Mouse (Mus musculus) embryonic facial prominence, embryonic 12.5 days (tissue): ENCODE measurements around the gene Xpc. TPM values are rescaled to one million over a fixed set of nuclear protein-coding genes. Genes with fewer than 3 reads are reported as not detected.

Experiments
- ATAC-seq: fragments of 200-750 bp; cut with Nextera tagmentation; 2 replicates; pipeline ENCODE4 v1.8.0; 2017; ENCODE audit not compliant: insufficient number of reproducible peaks, insufficient read depth, low FRiP score, low TSS enrichment
- H3K27ac ChIP-seq: fragments of 300-500 bp; sonication (generic); 2 replicates; pipeline ENCODE4 v1.5.1; 2016; ENCODE audit warnings: mild to moderate bottlenecking
- H3K27me3 ChIP-seq: fragments of 300-500 bp; sonication (generic); 2 replicates; pipeline ENCODE4 v1.6.1; 2016; ENCODE audit warnings: mild to moderate bottlenecking, moderate library complexity
- H3K36me3 ChIP-seq: fragments of 300-500 bp; sonication (generic); 2 replicates; pipeline ENCODE4 v1.6.1; 2016; ENCODE audit warnings: mild to moderate bottlenecking
- H3K4me1 ChIP-seq: fragments of 300-500 bp; sonication (generic); 2 replicates; pipeline ENCODE4 v1.6.1; 2016
- H3K4me2 ChIP-seq: fragments of 300-500 bp; sonication (generic); replicated peaks from 2 replicates; pipeline ENCODE4 v1.6.1; 2016; ENCODE audit warnings: mild to moderate bottlenecking, moderate library complexity
- H3K4me3 ChIP-seq: fragments of 300-500 bp; sonication (generic); 2 replicates; pipeline ENCODE4 v1.5.1; 2016; ENCODE audit warnings: mild to moderate bottlenecking
- H3K9ac ChIP-seq: fragments of 300-500 bp; sonication (generic); 2 replicates; pipeline ENCODE4 v1.6.1; 2016; ENCODE audit warnings: mild to moderate bottlenecking, moderate library complexity
- H3K9me3 ChIP-seq: fragments of 300-500 bp; sonication (generic); 2 replicates; pipeline ENCODE4 v1.6.1; 2016; ENCODE audit warnings: mild to moderate bottlenecking, moderate library complexity
- WGBS: fragments of 180-500 bp; shearing (Covaris S2); methylation state at CpG from one replicate; pipeline ENCODE4 v1.1.7; 2016; 5-methylcytosine and 5-hydroxymethylcytosine counted together
- polyA plus RNA-seq: library from polyadenylated mRNA; unstranded; fragments of >200 nt; fragmentation: Nextera tagmentation; extraction: Ambion mirVana; gene quantifications from 2 replicates; pipeline ENCODE4 v1.2.1, GENCODE M21; 2016

Gene Xpc
- polyA plus RNA-seq, 1 experiment from 2014 or later = 24.8 TPM

- Histone ChIP-seq H3K4me3 (no peak overlapping the region), H3K9ac (no peak overlapping the region), H3K4me1 (no peaks in the 10 kb centered on the region; the same call in 1 of the 2 replicates), H3K27me3 (no peaks in the 10 kb centered on the region), H3K9me3 (no peaks in the 10 kb centered on the region), H3K27ac (no peak overlapping the region), H3K36me3 (peaks cover 73% of the 10 kb centered on the region), H3K4me2 (no peak overlapping the region)
- ATAC-seq = no peak
- WGBS = 91% methylated on average over 5 of the region's 5 CpGs
These were observed 7.1 kb upstream of the Xpc start for GRCm38 (mm10) chr6:91522816-91523215.

- H3K36me3 ChIP-seq = peaks cover 58% of the 10 kb centered on the region
- no peak overlapping the region for H3K27ac ChIP-seq
- no peak overlapping the region for H3K4me3 ChIP-seq
- WGBS = 90% methylated on average over 7 of the region's 7 CpGs
- no peak for ATAC-seq
- no peak overlapping the region for H3K9ac ChIP-seq
- H3K9me3 ChIP-seq = no peaks in the 10 kb centered on the region
- peaks cover 16% of the 10 kb centered on the region for H3K4me1 ChIP-seq
- H3K4me2 ChIP-seq = no peak overlapping the region
- H3K27me3 ChIP-seq = no peaks in the 10 kb centered on the region
These were observed 2.8 kb upstream of the Xpc start for GRCm38 (mm10) chr6:91518454-91519020.

- Histone ChIP-seq H3K4me1 (peaks cover 16% of the 10 kb centered on the region), H3K27ac (0 out of 2 replicates have a peak overlapping the region, but pooled peaks have one; percentile 51), H3K36me3 (peaks cover 28% of the 10 kb centered on the region), H3K4me3 (peak overlapping the region; percentile 78), H3K9me3 (no peaks in the 10 kb centered on the region), H3K4me2 (peak overlapping the region; percentile 50), H3K27me3 (no peaks in the 10 kb centered on the region), H3K9ac (peak overlapping the region; percentile 68)
- ATAC-seq = no peak
- 28% methylated on average over 10 of the region's 10 CpGs for WGBS
These were observed 838 bp downstream of the Xpc start for GRCm38 (mm10) chr6:91514737-91515362.

GRCm38 (mm10) chr6:91514135-91514534 lies 1.6 kb downstream of the Xpc start:
- Histone ChIP-seq H3K27me3 (no peaks in the 10 kb centered on the region), H3K4me1 (peaks cover 16% of the 10 kb centered on the region), H3K27ac (no peak overlapping the region), H3K9me3 (no peaks in the 10 kb centered on the region), H3K9ac (no peak overlapping the region), H3K4me3 (no peak overlapping the region), H3K4me2 (0 out of 2 replicates have a peak overlapping the region, but pooled peaks have one; percentile 50), H3K36me3 (peaks cover 21% of the 10 kb centered on the region)
- no peak for ATAC-seq

- no peak overlapping the region for H3K9ac ChIP-seq
- no peak overlapping the region for H3K4me2 ChIP-seq
- no peak overlapping the region for H3K4me3 ChIP-seq
- H3K27ac ChIP-seq = no peak overlapping the region
- H3K36me3 ChIP-seq = peaks cover 39% of the 10 kb centered on the region
- H3K27me3 ChIP-seq = no peaks in the 10 kb centered on the region
- peaks cover 8% of the 10 kb centered on the region; the same call in 1 of the 2 replicates for H3K4me1 ChIP-seq
- no peak for ATAC-seq
- 81% methylated on average over 10 of the region's 10 CpGs for WGBS
- no peaks in the 10 kb centered on the region for H3K9me3 ChIP-seq
These were observed 5.5 kb downstream of the Xpc start for GRCm38 (mm10) chr6:91510211-91510610.

GRCm38 (mm10) chr6:91509326-91509725 lies 6.4 kb downstream of the Xpc start:
- H3K4me3 ChIP-seq = no peak overlapping the region
- H3K27me3 ChIP-seq = no peaks in the 10 kb centered on the region
- ATAC-seq = no peak
- peaks cover 47% of the 10 kb centered on the region for H3K36me3 ChIP-seq
- H3K9ac ChIP-seq = no peak overlapping the region
- no peaks in the 10 kb centered on the region for H3K9me3 ChIP-seq
- 42% methylated on average over 7 of the region's 7 CpGs for WGBS
- H3K27ac ChIP-seq = no peak overlapping the region
- peaks cover 2% of the 10 kb centered on the region; the same call in 1 of the 2 replicates for H3K4me1 ChIP-seq
- H3K4me2 ChIP-seq = no peak overlapping the region

GRCm38 (mm10) chr6:91508041-91508440 lies 7.6 kb downstream of the Xpc start:
- Histone ChIP-seq H3K4me1 (no peaks in the 10 kb centered on the region), H3K4me3 (no peak overlapping the region), H3K36me3 (peaks cover 60% of the 10 kb centered on the region), H3K4me2 (no peak overlapping the region), H3K9ac (no peak overlapping the region), H3K27me3 (no peaks in the 10 kb centered on the region), H3K27ac (no peak overlapping the region), H3K9me3 (no peaks in the 10 kb centered on the region)
- 57% methylated on average over 3 of the region's 3 CpGs for WGBS
- no peak for ATAC-seq

- Histone ChIP-seq H3K9ac (no peak overlapping the region), H3K4me2 (no peak overlapping the region), H3K4me3 (no peak overlapping the region), H3K36me3 (peaks cover 76% of the 10 kb centered on the region), H3K4me1 (no peaks in the 10 kb centered on the region), H3K27me3 (no peaks in the 10 kb centered on the region), H3K27ac (no peak overlapping the region), H3K9me3 (no peaks in the 10 kb centered on the region)
- 95% methylated on average over 5 of the region's 5 CpGs for WGBS
- no peak for ATAC-seq
These were observed 9.7 kb downstream of the Xpc start for GRCm38 (mm10) chr6:91506036-91506435.

GRCm38 (mm10) chr6:91503302-91503701 lies 12.4 kb downstream of the Xpc start:
- ATAC-seq = no peak
- Histone ChIP-seq H3K4me2 (no peak overlapping the region), H3K9me3 (no peaks in the 10 kb centered on the region), H3K27ac (no peak overlapping the region), H3K4me3 (no peak overlapping the region), H3K9ac (no peak overlapping the region), H3K4me1 (no peaks in the 10 kb centered on the region), H3K27me3 (no peaks in the 10 kb centered on the region), H3K36me3 (peaks cover 94% of the 10 kb centered on the region)
- 78% methylated on average over 1 of the region's 1 CpGs for WGBS

GRCm38 (mm10) chr6:91494526-91494925 lies 21.2 kb downstream of the Xpc start:
- H3K36me3 ChIP-seq = peaks cover 82% of the 10 kb centered on the region
- ATAC-seq = no peak
- H3K9me3 ChIP-seq = no peaks in the 10 kb centered on the region
- H3K4me1 ChIP-seq = no peaks in the 10 kb centered on the region
- 87% methylated on average over 8 of the region's 8 CpGs for WGBS
- no peak overlapping the region for H3K27ac ChIP-seq
- no peaks in the 10 kb centered on the region for H3K27me3 ChIP-seq
- no peak overlapping the region for H3K4me3 ChIP-seq
- no peak overlapping the region for H3K4me2 ChIP-seq
- no peak overlapping the region for H3K9ac ChIP-seq

- Histone ChIP-seq H3K9me3 (no peaks in the 10 kb centered on the region), H3K27ac (no peak overlapping the region), H3K4me2 (no peak overlapping the region), H3K9ac (no peak overlapping the region), H3K4me3 (no peak overlapping the region), H3K4me1 (no peaks in the 10 kb centered on the region), H3K27me3 (no peaks in the 10 kb centered on the region), H3K36me3 (peaks cover 77% of the 10 kb centered on the region)
- ATAC-seq = no peak
- 84% methylated on average over 10 of the region's 10 CpGs for WGBS
These were observed 22.6 kb downstream of the Xpc start for GRCm38 (mm10) chr6:91493053-91493452.

- Histone ChIP-seq H3K4me1 (no peaks in the 10 kb centered on the region), H3K9me3 (no peaks in the 10 kb centered on the region), H3K4me3 (no peak overlapping the region), H3K27me3 (no peaks in the 10 kb centered on the region), H3K4me2 (no peak overlapping the region), H3K36me3 (peaks cover 78% of the 10 kb centered on the region), H3K27ac (no peak overlapping the region), H3K9ac (no peak overlapping the region)
- ATAC-seq = no peak
- 72% methylated on average over 6 of the region's 6 CpGs for WGBS
These were observed 24.7 kb downstream of the Xpc start for GRCm38 (mm10) chr6:91491004-91491403.
